Mouse (Mus musculus) C2C12 (cell line): ENCODE data around the gene E2f1. TPM values are rescaled to one million over a fixed set of nuclear protein-coding genes. Genes with fewer than 3 reads are reported as not detected.

Experiments used
- H3K27me3 ChIP-seq: one replicate; pipeline ENCODE4 v1.6.1; 2011; ENCODE audit not compliant: control insufficient read depth, insufficient read depth, insufficient read length
- H3K36me3 ChIP-seq: one replicate; pipeline ENCODE4 v1.6.1; 2011; ENCODE audit not compliant: control insufficient read depth, insufficient read depth
- H3K4me3 ChIP-seq: one replicate; pipeline ENCODE4 v1.5.1; 2011; ENCODE audit warnings: mild to moderate bottlenecking, control low read depth; ENCODE audit not compliant: poor library complexity, insufficient read depth, severe bottlenecking
- H3K79me2 ChIP-seq: one replicate; pipeline ENCODE4 v1.6.1; 2011; ENCODE audit not compliant: control insufficient read depth, insufficient read depth
- H3K79me3 ChIP-seq: one replicate; pipeline ENCODE4 v1.6.1; 2011; ENCODE audit warnings: low read depth, control low read depth
- H3ac ChIP-seq: one replicate; pipeline ENCODE3; 2011; ENCODE audit warnings: low read depth; ENCODE audit not compliant: control insufficient read depth, insufficient read length
- CEBPB ChIP-seq: IDR thresholded peaks from one replicate; pipeline ENCODE4 v1.6.1; 2011; ENCODE audit warnings: low read depth, mild to moderate bottlenecking, control low read depth, moderate library complexity
- CTCF ChIP-seq: IDR thresholded peaks from one replicate; pipeline ENCODE4 v1.5.1; 2011; ENCODE audit not compliant: control insufficient read depth, insufficient read depth, insufficient read length
- FOSL1 ChIP-seq: IDR thresholded peaks from one replicate; pipeline ENCODE4 v1.8.0; 2011; ENCODE audit warnings: mild to moderate bottlenecking, low read length; ENCODE audit not compliant: poor library complexity, insufficient read depth, severe bottlenecking
- MAX ChIP-seq: IDR thresholded peaks from one replicate; pipeline ENCODE4 v1.6.1; 2011; ENCODE audit warnings: mild to moderate bottlenecking, control low read depth
- MYOD1 ChIP-seq: IDR thresholded peaks from one replicate; pipeline ENCODE4 v1.6.1; 2011; ENCODE audit warnings: low read depth; ENCODE audit not compliant: control insufficient read depth, insufficient read length
- MYOG ChIP-seq: IDR thresholded peaks from one replicate; pipeline ENCODE4 v1.6.1; 2011; ENCODE audit not compliant: control insufficient read depth, insufficient read length; ENCODE audit errors: extremely low read depth
- USF1 ChIP-seq: IDR thresholded peaks from one replicate; pipeline ENCODE4 v1.6.1; 2011; ENCODE audit warnings: low read depth, mild to moderate bottlenecking, control low read depth, moderate library complexity
- polyA plus RNA-seq: library from polyadenylated mRNA; unstranded; fragments of >200 nt; fragmentation: generic; extraction: Trizol; gene quantifications from one replicate; pipeline ENCODE4 v1.2.1, GENCODE M21; 2012; ENCODE audit warnings: missing spikeins

The E2f1 gene
- polyA plus RNA-seq, 1 experiment: 33.3 TPM

DNA sequence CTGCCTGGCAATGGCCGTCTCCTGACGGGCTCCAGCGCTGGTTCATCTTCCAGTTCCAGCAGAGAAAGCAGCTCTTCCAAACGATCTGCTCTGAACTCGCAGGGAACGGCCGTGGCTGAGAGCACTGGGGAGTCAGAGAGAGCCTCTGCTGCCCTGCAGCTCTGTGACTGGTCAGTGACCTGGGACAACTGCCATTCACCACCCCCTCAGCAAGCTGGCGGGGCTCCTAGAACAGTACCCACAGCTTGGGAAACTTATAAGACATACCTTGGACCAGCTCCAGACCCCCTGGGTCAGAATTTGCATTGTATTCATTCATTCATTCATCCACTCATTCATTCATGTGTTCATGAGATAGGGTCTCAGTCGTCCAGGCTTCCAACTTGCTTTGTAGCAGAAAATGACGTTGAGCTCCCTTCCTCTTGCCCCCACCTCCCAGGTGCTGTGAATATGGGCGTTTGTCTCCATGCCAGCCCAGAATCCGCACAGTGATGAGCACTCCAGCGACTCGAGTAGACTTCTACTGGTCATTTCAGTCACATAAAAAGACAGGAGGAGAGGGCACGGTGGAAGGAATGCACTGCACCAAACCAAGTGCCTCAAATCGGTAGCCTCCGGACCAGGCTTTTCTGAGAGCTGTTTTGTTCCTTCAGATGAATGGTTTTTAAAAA, 15.4 kb upstream of the E2f1 start:
- Histone ChIP-seq H3K4me3 (no peak overlapping the region), H3K79me3 (no peaks in the 10 kb centered on the region), H3ac (no peak overlapping the region), H3K79me2 (no peaks in the 10 kb centered on the region), H3K36me3 (no peaks in the 10 kb centered on the region), H3K27me3 (peaks cover 8% of the 10 kb centered on the region)
- TF ChIP-seq CTCF: no peak
- no peak for TF ChIP-seq MYOD1

DNA sequence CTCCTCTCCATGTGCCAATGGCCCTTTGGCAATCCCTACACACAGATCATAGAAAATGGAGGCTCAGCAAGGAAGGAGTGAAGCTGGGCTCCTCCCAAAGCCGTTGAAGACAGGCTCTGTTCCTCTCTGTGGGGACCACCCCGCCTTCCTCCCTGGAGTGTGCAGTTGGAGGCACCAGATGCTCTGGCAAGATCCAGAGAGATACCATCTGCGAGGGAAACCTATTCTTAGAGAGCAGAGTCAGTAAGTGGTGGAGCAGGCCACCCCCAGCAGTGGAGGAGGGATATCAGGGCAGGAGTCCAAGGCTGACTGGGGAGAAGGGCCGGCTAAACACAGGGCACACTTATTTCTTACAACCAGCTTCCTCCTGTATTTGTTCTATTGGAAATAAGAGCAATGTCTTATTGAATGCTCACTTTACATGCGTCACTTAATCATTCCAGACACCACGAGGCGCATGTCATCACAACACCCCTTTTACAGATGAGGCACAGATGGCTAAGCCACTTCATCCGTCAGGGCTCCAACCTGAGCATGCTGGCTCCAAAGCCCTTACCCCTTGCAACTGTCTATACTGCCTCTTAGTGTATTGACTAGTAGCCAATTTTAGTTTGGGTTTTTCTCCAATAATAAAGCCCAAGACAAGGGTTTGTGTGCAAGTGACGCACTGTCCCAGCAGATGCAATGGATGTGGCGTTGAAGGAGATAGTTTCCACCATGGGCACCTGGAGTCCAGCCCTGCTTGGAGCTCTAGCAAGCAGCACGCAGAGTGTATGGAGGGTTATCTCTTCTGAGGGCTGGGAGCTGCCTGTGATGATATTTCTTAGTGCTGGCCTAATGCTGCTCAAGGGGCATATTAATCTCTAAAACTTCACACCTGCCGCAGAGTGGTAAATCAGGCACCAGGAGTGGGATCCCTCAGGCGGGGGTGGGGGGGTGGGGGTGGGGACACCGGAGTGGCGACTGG, 14.5 kb upstream of the E2f1 start:
- no peak overlapping the region for H3K4me3 ChIP-seq
- no peaks in the 10 kb centered on the region for H3K79me3 ChIP-seq
- no peak overlapping the region for H3ac ChIP-seq
- H3K27me3 ChIP-seq: peaks cover 8% of the 10 kb centered on the region
- no peak for TF ChIP-seq FOSL1
- H3K36me3 ChIP-seq: no peaks in the 10 kb centered on the region
- H3K79me2 ChIP-seq: no peaks in the 10 kb centered on the region

DNA sequence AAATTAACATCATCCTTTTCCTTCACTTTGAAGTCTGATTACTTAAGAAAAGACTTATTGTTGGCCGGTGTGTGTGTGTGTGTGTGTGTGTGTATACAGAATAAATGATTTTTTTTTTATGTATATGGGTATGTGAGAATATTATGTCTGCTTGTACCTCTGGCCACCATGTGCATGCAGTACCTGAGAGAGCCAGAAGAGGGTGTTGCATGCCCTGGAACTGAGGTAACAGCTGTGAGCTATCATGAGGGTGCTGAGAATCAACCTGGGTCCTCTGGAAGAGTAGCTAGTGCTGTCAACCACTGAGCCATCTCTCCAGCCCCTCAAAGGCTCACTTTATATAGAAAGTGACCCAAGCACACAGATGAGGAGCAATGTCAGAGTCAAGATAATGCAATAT, 11.7 kb upstream of the E2f1 start:
- H3K4me3 ChIP-seq: no peak overlapping the region
- no peaks in the 10 kb centered on the region for H3K27me3 ChIP-seq
- TF ChIP-seq FOSL1 (no peak), USF1 (no peak), MAX (no peak), CEBPB (no peak), MYOG (no peak), MYOD1 (no peak), CTCF (no peak)
- no peaks in the 10 kb centered on the region for H3K79me3 ChIP-seq
- no peak overlapping the region for H3ac ChIP-seq
- H3K79me2 ChIP-seq: no peaks in the 10 kb centered on the region
- no peaks in the 10 kb centered on the region for H3K36me3 ChIP-seq

DNA sequence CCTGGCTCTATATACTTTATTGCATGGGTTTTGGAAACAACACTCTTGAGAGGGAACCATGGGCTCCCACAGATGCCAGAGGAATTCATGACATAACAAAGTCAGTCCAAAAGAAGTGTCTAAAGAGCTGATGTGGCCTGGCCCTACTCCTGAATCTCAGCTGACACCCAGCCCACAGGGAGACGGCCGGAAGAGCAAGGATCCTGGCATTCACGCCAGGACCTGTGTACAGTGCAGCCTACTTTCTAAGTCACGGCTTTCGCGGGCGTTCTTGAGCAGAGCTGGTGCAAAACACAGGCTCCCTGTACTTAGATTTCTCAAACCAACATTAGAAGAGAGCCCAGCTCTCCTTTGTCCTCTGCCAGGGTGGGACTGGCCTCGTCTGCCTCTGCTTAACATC, 10.9 kb upstream of the E2f1 start:
- Histone ChIP-seq H3K36me3 (no peaks in the 10 kb centered on the region), H3K79me3 (no peaks in the 10 kb centered on the region), H3K79me2 (no peaks in the 10 kb centered on the region), H3K27me3 (no peaks in the 10 kb centered on the region), H3K4me3 (no peak overlapping the region), H3ac (no peak overlapping the region)
- TF ChIP-seq MAX (no peak), MYOG (no peak), CEBPB (no peak), FOSL1 (no peak), MYOD1 (no peak), CTCF (no peak), USF1 (no peak)

DNA sequence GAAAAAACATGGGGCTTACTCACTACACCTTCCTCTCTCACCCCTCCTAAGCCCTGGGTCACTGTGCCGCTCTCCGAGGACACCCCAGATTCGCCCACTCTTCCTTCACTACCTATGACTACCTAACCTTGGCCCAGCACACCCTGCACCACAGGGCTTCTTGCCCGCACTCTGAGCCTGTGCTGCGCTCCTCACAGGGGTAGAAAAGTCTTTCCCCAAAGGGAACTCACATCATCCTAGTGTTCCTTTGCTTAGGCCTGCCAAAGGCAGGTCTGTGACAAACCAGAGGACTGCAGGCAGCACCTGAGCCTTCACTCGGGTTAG, 8.0 kb upstream of the E2f1 start:
- H3ac ChIP-seq: no peak overlapping the region
- H3K27me3 ChIP-seq: no peaks in the 10 kb centered on the region
- no peaks in the 10 kb centered on the region for H3K79me3 ChIP-seq
- TF ChIP-seq MYOG (no peak), FOSL1 (no peak), CEBPB (no peak), MYOD1 (no peak), MAX (no peak), USF1 (no peak), CTCF (no peak)
- H3K79me2 ChIP-seq: no peaks in the 10 kb centered on the region
- no peak overlapping the region for H3K4me3 ChIP-seq
- H3K36me3 ChIP-seq: no peaks in the 10 kb centered on the region
